Mouse (Mus musculus): Measurements from ENCODE around the gene Gphn.
"Not testable (repeated sequence)": the region's sequence is repeated elsewhere in the genome, so short reads cannot be mapped to it uniquely, and the experiment has no call there.

The Gphn gene

GRCm38 (mm10) chr12:78356472-78356871 lies 130.3 kb downstream of the Gphn start:
- no peak for DNase-seq (ENCODE audit: low spot score)

DNA sequence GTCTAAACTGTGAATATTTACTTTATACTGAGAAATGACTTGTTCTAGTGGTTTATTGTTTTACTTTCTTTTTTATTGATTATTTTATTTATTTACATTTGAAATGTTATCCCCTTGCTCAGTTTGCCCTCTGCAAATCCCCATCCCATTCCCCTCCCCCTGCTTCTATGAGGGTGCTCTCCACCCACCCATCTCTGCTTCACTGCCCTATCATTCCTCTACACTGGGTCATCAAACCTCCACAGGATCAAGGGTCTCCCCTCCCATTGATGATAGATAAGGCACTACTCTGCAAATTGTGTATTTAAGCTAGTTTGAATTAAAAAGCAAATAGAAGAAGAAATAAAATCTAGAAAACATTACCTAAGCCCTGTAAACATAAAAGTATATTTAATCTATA lies 163.1 kb downstream of the Gphn start:
- no peak for DNase-seq (ENCODE audit: low spot score)

DNA sequence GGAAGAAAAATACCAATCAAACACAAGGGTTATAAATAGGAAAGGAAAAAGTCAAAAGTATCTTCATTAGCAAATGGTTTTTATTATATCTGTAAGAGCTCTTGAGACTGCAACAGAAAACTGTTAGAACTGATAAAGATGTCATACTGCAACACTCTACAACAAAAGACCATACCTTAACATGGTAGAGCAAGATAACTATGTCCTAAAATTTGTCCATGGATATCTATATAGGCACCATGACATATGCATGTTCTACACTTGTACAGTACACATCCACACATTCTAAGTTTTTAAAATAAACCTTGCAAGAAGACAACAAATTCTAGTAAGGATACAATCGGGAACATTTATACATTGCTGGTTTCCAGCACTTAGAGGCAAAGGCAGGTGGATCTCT lies 169.1 kb downstream of the Gphn start:
- DNase-seq (ENCODE audit: low spot score), result no peak

DNA sequence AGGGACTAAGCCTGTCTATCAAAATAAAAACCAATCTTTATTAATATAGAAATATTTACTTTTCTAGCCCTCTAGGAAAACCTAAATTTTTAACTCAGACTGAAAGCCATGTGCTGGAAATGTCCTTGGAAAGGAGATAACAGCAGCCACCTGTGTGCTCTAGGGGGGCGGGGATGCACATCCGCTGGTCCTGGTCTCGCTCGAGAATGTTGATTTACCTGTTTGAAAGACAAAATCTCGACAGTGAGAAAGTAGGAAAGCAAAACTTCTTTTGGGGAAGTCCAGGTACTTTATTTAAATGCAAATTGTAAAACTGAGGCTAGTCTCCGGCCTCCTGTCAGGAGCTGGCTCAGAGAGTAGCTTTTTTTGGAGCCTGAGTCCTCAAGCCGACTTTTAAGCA lies 181.3 kb downstream of the Gphn start:
- DNase-seq (ENCODE audit: low spot score), result not testable (repeated sequence)

DNA sequence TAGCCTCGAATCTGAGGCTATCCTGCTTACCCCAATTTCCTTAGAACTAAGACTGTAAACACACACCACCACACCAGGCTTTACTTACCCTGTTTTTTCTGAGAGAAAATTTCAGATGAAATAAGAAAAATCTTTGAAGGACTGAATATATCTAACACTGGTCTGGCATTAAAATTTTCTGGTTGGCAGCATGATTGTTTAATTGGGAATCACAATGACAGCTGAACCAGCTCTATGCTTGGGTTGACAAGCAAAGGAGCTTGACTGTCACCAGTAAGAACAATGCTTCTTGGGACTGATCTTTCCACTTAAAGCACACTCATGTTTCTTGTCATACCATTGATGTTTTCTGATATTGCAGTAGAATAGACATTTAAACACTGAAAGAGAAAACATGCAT lies 296.0 kb downstream of the Gphn start:
- DNase-seq (ENCODE audit: low spot score), result no peak

DNA sequence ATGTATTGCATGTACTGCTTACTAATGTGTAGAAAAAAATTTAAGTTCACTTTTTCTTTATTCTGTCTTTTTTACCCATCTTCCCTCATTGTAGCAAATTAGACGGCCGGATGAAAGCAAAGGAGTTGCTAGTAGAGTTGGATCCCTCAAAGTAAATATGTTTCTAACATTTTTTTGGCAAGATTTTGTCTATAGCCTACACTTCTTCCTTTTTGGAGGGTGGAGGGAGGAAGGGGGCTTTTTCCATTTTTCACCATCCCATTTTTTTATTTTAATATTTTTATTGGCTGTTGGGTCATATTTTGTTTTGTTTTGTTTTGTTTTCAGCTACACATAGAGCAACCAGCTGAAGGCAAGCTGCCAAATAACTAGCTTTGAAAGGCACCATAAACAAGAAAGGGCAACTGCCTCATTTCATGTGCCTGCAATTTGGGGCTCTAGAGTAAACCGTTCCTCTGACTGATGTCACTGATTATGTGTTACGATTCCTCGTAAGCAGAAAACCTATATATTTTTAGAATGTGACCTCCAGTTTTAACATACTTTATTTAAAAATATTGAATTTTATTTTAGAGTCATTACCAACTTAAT lies 296.7 kb downstream of the Gphn start:
- DNase-seq (ENCODE audit: low spot score), result no peak

DNA sequence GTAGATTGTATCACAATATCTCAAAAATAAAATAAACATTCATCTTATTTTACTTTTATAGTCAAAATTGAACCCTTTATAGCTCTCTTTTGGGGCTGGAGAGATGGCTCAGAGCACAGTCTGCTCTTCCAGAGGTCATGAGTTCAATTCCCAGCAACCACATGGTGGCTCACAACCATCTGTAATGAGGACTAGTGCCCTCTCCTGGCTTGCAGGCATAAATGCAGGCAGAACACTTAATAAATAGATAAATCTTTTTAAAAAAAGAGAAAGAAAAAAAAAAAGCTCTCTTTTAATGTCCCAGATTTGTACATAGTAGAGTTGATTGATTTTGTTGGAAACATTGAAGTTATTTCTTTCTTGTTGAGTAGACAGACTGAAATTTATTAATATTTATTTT lies 311.4 kb downstream of the Gphn start:
- DNase-seq (ENCODE audit: low spot score), result not testable (repeated sequence)

DNA sequence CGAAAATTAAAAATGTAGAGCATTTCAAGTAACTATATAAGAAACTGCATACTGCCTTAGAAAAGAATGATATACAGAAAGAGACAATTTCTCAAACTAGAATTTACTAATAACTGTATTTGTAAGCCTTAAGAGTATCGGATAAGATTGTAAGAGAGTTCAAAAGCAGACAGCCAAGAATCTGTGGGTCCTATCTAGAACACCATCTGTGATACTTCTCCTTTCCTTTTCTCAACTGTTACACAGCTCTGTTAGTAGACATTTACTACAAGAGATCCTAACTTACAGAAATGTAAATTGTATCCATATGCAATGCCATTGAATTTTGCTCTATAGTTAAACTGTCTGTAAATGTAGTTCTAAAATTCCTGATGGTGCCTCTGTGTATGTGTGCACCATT lies 324.7 kb downstream of the Gphn start:
- no peak for DNase-seq (ENCODE audit: low spot score)

DNA sequence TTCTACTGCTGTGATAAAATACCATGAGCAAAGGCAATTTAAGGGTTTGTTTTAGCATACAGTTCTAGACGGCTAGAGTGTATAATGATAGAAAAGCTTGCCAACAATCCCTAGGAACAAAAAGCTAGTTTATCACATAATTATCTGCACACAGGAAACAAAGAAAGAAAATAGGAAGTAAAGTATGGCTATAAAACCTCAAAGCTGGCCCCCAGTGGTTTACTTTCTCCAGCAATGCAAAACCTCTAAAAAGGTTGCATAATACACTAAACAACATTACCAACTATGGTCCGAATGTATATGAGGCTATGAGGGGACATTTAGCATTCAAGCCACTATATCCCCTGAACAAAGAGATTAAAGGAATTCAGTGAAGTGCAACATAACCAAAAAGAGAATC lies 405.6 kb downstream of the Gphn start:
- no peak for DNase-seq (ENCODE audit: low spot score)

DNA sequence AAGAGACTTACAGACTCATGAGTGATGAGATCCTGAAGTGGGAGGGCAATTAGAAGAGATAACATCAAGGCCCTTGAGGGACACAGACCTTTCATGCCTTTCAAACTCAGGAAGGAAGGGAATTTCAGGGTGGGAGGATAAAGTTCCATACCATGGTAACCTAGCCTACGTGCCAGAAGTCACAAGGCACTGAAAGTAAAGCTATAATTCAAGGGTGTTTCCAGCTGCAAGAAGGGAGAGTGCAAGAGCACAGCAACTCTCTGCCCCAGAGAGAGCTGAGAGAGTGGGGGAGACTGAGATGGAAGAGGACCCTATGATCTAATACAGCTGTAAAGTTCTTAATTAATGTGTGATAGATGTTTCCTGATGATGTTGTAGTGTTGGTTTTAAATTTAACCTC lies 413.3 kb downstream of the Gphn start:
- DNase-seq (ENCODE audit: low spot score), result no peak

DNA sequence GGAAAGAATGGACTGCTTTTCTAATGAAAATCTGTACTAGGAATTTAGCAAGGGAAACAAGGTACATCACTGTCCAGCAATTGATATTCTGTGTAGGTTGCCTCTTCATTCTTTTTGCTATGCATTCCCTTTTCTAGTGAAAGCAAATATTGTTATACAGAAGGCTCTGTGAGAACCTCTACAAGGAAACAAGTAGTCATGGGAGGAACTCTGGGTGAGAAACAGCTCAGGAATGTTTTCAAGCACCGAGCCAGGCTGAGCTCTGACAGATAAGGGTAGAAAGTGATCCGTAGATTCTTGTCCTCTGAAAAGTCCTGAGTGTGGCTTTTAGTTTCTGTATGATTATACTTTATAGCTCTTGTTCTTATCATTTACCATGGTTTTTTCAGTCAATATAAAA lies 413.9 kb downstream of the Gphn start:
- no peak for DNase-seq (ENCODE audit: low spot score)

DNA sequence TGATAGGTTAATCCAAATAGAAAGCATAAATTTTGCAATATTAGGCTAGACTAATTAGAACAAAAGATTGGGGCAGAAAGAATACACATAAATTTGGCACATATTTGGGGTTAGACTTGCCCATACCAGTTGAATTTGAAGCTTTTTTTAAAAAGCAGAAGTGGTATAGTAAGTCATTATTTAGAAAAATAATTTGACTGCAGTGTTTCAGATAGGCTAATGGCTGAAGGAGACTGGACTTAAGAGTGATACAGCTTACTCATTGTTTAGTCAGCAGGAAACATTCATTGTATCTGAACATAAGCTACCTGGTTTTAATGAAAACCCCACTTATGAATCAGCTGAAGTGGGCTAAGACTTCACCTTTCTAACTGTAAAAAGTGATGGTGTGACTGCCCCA lies 415.0 kb downstream of the Gphn start:
- no peak for DNase-seq (ENCODE audit: low spot score)

DNA sequence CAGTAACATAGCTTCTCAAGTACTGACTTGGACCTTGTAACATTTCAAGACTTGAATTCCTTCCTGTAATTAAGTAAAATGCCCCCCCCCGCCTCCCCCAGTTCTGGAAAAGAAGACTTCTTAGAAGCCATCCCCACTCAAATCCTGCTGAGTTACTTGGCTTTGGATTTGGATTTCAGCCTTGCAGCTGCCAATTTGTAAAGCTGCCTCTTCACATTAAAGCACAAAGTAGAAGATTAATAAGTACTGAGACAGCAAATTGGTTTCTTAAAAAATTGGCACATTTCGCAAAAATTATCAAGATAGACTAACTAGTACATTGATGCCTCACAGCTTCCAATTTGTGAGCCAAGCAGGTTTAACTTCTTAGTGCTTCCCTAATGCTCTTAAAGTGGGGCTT lies 417.5 kb downstream of the Gphn start:
- no peak for DNase-seq (ENCODE audit: low spot score)

DNA sequence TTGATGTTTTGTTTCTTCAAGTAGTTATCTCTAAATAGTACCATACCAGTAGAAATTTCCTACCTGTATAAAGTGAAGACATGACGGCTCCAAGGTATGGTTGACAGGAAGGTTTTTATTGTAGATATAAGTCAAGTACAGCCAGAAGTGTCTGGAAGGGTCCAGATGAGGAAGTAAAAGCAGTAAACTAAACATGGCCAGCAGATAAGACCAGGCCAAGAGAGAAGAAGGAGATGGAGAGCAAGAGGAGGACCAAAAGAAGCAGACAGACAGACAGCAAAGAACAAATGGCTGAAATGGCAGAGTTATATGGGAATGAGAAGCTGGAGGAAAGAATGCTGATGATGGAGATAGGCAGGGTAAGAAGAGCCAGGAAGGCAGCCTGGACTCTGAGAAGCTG lies 419.1 kb downstream of the Gphn start:
- no peak for DNase-seq (ENCODE audit: low spot score)

GRCm38 (mm10) chr12:78659718-78660304 lies 433.6 kb downstream of the Gphn start:
- DNase-seq (ENCODE audit: low spot score), result no peak

GRCm38 (mm10) chr12:78678101-78678806 lies 452.1 kb downstream of the Gphn start:
- no peak for DNase-seq (ENCODE audit: low spot score)

- no peak for DNase-seq (ENCODE audit: low spot score)
These were observed 452.6 kb downstream of the Gphn start for GRCm38 (mm10) chr12:78678807-78679189.

DNA sequence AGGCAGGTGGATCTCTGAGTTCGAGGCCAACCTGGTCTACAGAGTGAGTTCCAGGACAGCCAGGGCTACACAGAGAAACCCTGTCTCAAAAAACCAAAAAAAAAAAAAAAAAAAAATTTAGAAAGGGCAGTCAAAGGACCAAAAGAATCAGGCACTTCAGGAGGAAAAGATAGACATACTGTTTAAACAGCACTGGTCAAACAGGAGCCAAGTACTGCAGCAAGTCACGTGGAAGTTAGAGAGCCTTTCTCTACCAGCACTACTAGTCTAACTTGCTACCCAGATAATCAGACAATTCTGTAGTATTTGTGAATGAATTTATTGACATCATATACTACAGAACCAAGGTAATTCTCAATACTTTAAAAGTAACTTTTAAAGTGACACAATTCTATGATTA lies 454.9 kb downstream of the Gphn start:
- DNase-seq (ENCODE audit: low spot score), result no peak

- DNase-seq (ENCODE audit: low spot score), result no peak
These were observed 456.1 kb downstream of the Gphn start for GRCm38 (mm10) chr12:78682279-78682678.

GRCm38 (mm10) chr12:78685669-78686215 lies 459.6 kb downstream of the Gphn start:
- DNase-seq (ENCODE audit: low spot score), result no peak

GRCm38 (mm10) chr12:78688876-78689275 lies 462.7 kb downstream of the Gphn start:
- DNase-seq (ENCODE audit: low spot score), result peak; percentile 9

GRCm38 (mm10) chr12:78691325-78691724 lies 465.1 kb downstream of the Gphn start, which contains the start of gene Fam71d:
Gene Fam71d, plus strand, starts transcription at chr12:78691535.
- no peak for DNase-seq (ENCODE audit: low spot score)

GRCm38 (mm10) chr12:78693281-78693680 lies 467.1 kb downstream of the Gphn start:
- DNase-seq (ENCODE audit: low spot score), result no peak

Measured in left cerebral cortex, adult 11 months (tissue).